Mouse (Mus musculus) E14TG2a.4 (cell line): ENCODE data around the gene Sox18.

Experiments used
- H3K27me3 ChIP-seq: 2 replicates; pipeline ENCODE4 v1.6.1; 2014; ENCODE audit warnings: low read length, control low read depth; ENCODE audit not compliant: insufficient read depth
- H3K36me3 ChIP-seq: 2 replicates; pipeline ENCODE4 v1.6.1; 2014; ENCODE audit warnings: low read length, control low read depth; ENCODE audit not compliant: insufficient read depth
- H3K4me1 ChIP-seq: replicated peaks from 2 replicates; pipeline ENCODE4 v1.6.1; 2014; ENCODE audit warnings: low read depth, low read length, control low read depth
- H3K4me3 ChIP-seq: replicated peaks from 2 replicates; pipeline ENCODE4 v1.5.1; 2014; ENCODE audit warnings: mild to moderate bottlenecking, low read length
- H3K9me3 ChIP-seq: 2 replicates; pipeline ENCODE4 v1.6.1; 2014; ENCODE audit warnings: low read length, control low read depth
- CTCF ChIP-seq: conservative IDR thresholded peaks from 2 replicates; pipeline ENCODE4 v1.5.1; 2014; ENCODE audit warnings: low read length
- NANOG ChIP-seq: IDR thresholded peaks from 2 replicates; pipeline ENCODE4 v1.6.1; 2014; ENCODE audit warnings: borderline replicate concordance, low read length, mixed read lengths
- POU5F1 ChIP-seq: IDR thresholded peaks from 2 replicates; pipeline ENCODE4 v1.6.1; 2014; ENCODE audit warnings: low read length, borderline replicate concordance

Sox18 gene

DNA sequence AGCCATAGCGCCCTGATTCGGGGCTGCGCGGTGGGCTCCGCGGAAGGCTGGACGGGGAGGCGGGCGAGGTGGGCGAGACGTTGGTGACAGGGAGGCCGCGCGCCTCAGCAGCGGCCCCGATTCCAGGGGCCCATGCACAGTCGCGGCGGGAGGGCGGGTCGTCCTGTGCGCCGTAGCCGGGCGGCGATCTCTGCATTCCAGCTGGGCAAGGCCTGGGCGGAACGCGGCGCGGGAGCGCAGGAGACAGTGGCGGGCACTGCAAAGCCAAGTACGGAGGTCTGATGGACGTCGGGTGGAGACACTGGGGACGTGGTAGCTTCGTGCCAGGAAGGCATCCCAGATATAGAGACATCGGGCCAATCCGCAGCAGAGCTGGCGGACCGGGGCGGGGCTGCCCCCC lies at the start of gene Sox18:
Gene Sox18 (minus strand): TSS at position 315 of the 400 bp plus-strand sequence.
- Histone ChIP-seq H3K9me3 (no peaks in the 10 kb centered on the region), H3K4me1 (peaks cover 61% of the 10 kb centered on the region), H3K36me3 (no peaks in the 10 kb centered on the region), H3K27me3 (peaks cover 72% of the 10 kb centered on the region), H3K4me3 (peak within 1 kb of the TSS; percentile 78)
- TF ChIP-seq NANOG = no peak
- no peak for TF ChIP-seq POU5F1
- TF ChIP-seq CTCF = no peak

DNA sequence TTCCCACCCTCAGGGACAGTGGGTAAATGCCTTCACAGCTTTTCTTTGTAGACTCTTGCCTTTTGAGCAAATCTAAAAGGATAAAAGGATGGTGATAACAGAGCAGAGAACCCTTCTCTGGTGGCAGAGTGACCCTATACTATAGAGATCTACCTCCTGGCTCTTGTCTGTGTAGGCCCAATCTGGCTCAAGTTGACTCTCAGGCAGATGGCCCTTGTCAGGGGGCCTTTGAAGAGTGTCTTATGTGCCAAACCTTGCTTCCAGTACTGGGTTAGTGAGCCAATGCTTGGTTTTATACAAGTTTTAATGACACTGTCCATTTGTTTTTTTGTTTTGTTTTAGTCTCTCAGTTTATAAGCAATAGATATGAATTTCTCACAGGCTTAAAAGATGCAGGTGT lies 49.8 kb upstream of the Sox18 start:
- H3K27me3 ChIP-seq = no peaks in the 10 kb centered on the region
- TF ChIP-seq CTCF (no peak), POU5F1 (no peak), NANOG (no peak)
- no peak overlapping the region for H3K4me3 ChIP-seq
- H3K4me1 ChIP-seq = no peaks in the 10 kb centered on the region
- no peaks in the 10 kb centered on the region for H3K36me3 ChIP-seq
- no peaks in the 10 kb centered on the region for H3K9me3 ChIP-seq

DNA sequence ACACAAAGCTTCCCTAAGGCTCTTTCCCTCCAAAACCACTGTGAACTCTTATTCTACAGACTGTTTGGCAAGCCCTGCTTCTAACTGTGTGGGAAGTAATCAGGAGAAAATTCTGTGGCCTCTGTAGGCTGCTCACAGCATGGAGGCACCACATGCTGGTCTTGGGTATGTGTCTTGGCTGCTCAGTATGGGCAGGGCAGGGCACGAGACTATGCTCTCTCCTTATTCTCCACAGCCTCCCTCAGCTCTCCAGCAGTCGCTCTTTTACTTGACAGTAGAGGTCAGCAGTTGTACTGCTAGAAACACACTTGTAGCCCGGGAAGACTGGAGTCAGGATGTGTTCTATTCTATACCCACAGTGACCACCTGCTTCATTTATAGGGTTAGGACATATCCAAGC lies 48.6 kb upstream of the Sox18 start:
- H3K36me3 ChIP-seq = no peaks in the 10 kb centered on the region
- TF ChIP-seq POU5F1 (no peak), CTCF (no peak), NANOG (no peak)
- peaks cover 7% of the 10 kb centered on the region for H3K4me1 ChIP-seq
- H3K9me3 ChIP-seq = no peaks in the 10 kb centered on the region
- H3K27me3 ChIP-seq = peaks cover 7% of the 10 kb centered on the region
- H3K4me3 ChIP-seq = no peak overlapping the region

DNA sequence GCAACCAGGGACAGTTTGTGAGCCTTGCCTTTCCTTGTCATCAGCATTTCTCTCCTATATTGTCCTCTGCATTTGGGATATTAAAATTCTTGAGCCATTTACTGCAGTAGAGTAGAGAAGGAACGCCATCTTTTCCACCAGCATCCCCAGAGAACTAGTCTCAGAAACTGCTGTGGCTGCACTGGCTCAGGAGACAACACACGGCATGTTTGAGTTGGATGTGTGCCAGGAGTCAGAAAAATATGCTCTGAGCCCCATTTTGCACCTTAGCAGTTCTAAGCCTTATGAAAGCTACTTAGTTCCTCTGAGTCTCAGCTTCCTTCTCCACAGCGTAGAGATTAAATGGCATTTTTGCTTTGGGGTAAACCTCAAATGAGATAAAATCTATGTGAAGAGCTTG lies 45.6 kb upstream of the Sox18 start:
- H3K36me3 ChIP-seq = no peaks in the 10 kb centered on the region
- H3K4me1 ChIP-seq = peaks cover 12% of the 10 kb centered on the region
- TF ChIP-seq POU5F1 (no peak), NANOG (no peak), CTCF (no peak)
- H3K4me3 ChIP-seq = no peak overlapping the region
- no peaks in the 10 kb centered on the region for H3K9me3 ChIP-seq
- peaks cover 10% of the 10 kb centered on the region for H3K27me3 ChIP-seq

DNA sequence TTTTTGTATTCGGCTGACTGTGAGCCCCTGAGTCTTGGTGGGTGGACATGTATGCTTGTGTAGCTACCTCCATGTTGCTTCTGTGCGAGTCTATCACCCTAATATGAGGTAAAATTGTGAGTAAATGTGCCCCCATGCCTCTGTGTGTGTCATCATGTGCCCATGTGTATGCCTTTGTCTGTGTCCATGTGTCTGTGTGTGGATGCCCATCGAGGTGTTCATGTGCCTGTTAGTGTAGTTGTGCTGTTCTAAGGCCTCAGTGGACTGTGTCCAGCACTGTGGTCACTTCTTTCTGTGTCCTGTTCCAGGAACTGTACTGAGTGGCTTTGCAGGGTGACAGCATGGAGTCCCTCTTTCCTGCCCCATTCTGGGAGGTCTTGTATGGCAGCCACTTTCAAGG lies 43.9 kb upstream of the Sox18 start:
- Histone ChIP-seq H3K4me3 (no peak overlapping the region), H3K4me1 (peaks cover 12% of the 10 kb centered on the region), H3K36me3 (no peaks in the 10 kb centered on the region), H3K9me3 (no peaks in the 10 kb centered on the region), H3K27me3 (peaks cover 10% of the 10 kb centered on the region)
- TF ChIP-seq CTCF (no peak), NANOG (no peak), POU5F1 (no peak)

DNA sequence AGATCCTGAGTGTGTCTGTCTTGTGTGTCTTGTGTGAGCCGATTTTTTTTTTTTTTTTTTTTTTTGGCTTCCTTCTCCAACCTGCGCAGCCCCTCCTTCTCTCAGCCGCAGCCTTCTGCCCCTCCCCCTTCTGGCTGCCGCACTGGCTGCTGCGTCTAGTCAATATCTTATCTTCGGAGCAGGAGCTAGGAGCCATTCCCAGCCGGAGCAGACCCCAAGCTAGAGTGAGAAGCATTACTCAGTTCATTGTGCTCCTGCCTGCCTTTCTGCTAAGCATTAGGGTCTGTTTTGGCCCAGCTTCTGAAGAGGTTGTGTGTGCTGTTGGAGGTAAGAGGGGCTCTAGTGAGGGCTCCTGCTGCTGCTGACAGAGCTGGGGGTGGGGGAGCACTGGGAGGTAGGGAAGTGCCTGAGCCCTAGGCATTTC lies 43.5 kb upstream of the Sox18 start, which contains the start of gene Oprl1:
Gene Oprl1 (plus strand): TSS at position 114 of the 424 bp plus-strand sequence.
- Histone ChIP-seq H3K27me3 (peaks cover 10% of the 10 kb centered on the region), H3K4me1 (peaks cover 12% of the 10 kb centered on the region), H3K9me3 (no peaks in the 10 kb centered on the region), H3K36me3 (no peaks in the 10 kb centered on the region), H3K4me3 (peak within 1 kb of the TSS; percentile 51)
- TF ChIP-seq POU5F1 = no peak
- TF ChIP-seq CTCF = no peak
- no peak for TF ChIP-seq NANOG

DNA sequence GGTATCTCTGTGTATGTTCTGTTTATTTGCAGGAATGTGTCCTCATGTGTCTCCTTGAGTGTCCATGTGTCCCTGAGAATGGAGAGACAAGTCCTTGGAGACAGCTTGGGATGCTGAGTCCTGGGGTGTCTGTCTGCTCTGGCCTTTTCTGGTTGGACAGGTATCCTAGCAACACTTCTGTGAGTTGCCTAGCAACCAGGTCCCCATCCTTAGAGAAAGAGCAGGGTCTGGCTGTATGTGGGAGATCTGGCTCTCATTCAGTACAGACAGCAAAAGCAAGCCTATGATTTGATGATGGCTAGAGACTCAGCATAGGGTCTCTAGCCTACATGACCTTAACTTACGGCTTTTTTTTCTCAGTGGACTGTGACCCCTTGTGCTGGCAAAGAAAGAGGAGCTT lies 42.3 kb upstream of the Sox18 start:
- no peak overlapping the region for H3K4me3 ChIP-seq
- peaks cover 10% of the 10 kb centered on the region for H3K27me3 ChIP-seq
- TF ChIP-seq POU5F1 (no peak), NANOG (no peak), CTCF (no peak)
- no peaks in the 10 kb centered on the region for H3K9me3 ChIP-seq
- H3K36me3 ChIP-seq = no peaks in the 10 kb centered on the region
- peaks cover 12% of the 10 kb centered on the region for H3K4me1 ChIP-seq

DNA sequence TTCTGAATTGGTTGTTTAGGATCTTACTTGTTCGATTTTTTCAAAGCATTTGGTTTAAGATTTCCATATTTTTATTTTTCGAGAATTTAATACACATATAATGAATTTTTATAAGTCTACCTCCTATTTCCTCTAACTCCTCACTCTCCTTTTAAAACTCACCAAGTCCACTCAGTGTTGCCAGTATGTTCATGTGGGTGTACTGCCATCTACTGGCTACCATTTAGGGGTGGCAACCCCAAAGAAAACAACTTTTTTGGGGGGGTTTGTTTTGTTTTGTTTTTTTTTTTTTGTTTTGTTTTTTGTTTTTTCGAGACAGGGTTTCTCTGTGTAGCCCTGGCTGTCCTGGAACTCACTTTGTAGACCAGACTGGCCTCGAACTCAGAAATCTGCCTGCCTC lies 35.2 kb upstream of the Sox18 start:
- peak; percentile 40 for TF ChIP-seq CTCF
- no peak for TF ChIP-seq NANOG
- H3K27me3 ChIP-seq = 0 out of 2 replicates have a peak, but pooled peaks cover 2% of the 10 kb centered on the region
- H3K9me3 ChIP-seq = no peaks in the 10 kb centered on the region
- no peak overlapping the region for H3K4me3 ChIP-seq
- H3K36me3 ChIP-seq = no peaks in the 10 kb centered on the region
- H3K4me1 ChIP-seq = no peaks in the 10 kb centered on the region

DNA sequence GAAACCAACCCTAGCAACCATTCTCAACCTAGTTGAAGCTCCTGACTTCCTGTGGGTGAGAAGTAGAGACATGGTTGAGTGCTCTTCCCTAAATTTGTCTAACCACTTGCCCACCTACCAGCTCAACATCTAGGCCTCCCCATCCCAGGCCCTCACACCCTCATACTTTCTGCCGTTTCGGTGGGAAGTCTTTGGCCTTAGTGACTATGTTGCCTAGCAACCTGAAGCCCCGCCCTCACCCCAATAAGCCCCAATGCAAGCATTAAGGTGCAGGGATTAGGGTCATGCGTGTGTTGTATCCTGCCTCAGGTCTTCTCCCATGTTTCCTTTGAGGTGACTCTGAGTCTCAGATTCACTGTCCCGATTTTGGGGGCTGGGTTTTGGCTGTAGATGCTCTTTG lies 26.8 kb upstream of the Sox18 start, which contains the start of gene Lkaaear1:
Gene Lkaaear1 (minus strand): TSS at position 202 of the 400 bp plus-strand sequence.
- Histone ChIP-seq H3K9me3 (no peaks in the 10 kb centered on the region), H3K27me3 (peaks cover 38% of the 10 kb centered on the region), H3K4me3 (peak within 1 kb of the TSS; percentile 76), H3K4me1 (peaks cover 31% of the 10 kb centered on the region), H3K36me3 (no peaks in the 10 kb centered on the region)
- TF ChIP-seq CTCF (no peak), POU5F1 (no peak), NANOG (no peak)
